In genomic region chr16:13818560-13819393, GRCm38 (mm10) we compare ENCODE assay signal across 8 mouse cellular contexts. TPM values are rescaled to one million over a fixed set of nuclear protein-coding genes. Genes with fewer than 3 reads are reported as not detected.
DNase-seq lines count a peak whose midpoint lies in the region; ATAC-seq and TF ChIP-seq lines count a peak whose summit lies in the region.

Ntan1 (plus strand) TSS chr16:13818845.

- intact Hi-C loops in heart, postnatal 36 days (cut with DNase I), result loop anchor here (2.0 to 5.0 kb wide), 2 partner anchors 84 to 146 kb away; partner anchors contain the start of genes 3110001I22Rik, Bfar, Mpv17l and Pdxdc1

- peaks cover 45% of the 10 kb centered on the region for H3K4me1 ChIP-seq in G1E (ENCODE audit: insufficient read depth, low read depth, low read length)
- peaks cover 22% of the 10 kb centered on the region for H3K4me1 ChIP-seq in forebrain, embryonic 16.5 days (replicated peaks; ENCODE audit: control insufficient read depth, insufficient read depth, low read length)
- peaks cover 3% of the 10 kb centered on the region for H3K4me1 ChIP-seq in lung, embryonic 14.5 days (ENCODE audit: insufficient read depth)
- H3K4me1 ChIP-seq in olfactory bulb, adult 2 months (ENCODE audit: control insufficient read depth, insufficient read depth, low read length), result peaks cover 7% of the 10 kb centered on the region
- peaks cover 7% of the 10 kb centered on the region for H3K4me1 ChIP-seq in thymus, adult 2 months (replicated peaks; ENCODE audit: control insufficient read depth, insufficient read depth, low read length)

- no peaks in the 10 kb centered on the region for H3K27me3 ChIP-seq in G1E (ENCODE audit: insufficient read depth, low read length)
- H3K27me3 ChIP-seq in forebrain, embryonic 16.5 days (replicated peaks; ENCODE audit: control insufficient read depth, insufficient read depth, low read length), result no peaks in the 10 kb centered on the region
- H3K27me3 ChIP-seq in lung, embryonic 14.5 days (ENCODE audit: insufficient read depth, low read length), result no peaks in the 10 kb centered on the region
- no peaks in the 10 kb centered on the region for H3K27me3 ChIP-seq in thymus, adult 2 months (ENCODE audit: control insufficient read depth, insufficient read depth, low read length)

- H3K4me2 ChIP-seq in forebrain, embryonic 16.5 days (ENCODE audit: low read length), result peak within 1 kb of the TSS; percentile 78
- H3K4me2 ChIP-seq in lung, embryonic 14.5 days, result peak within 1 kb of the TSS; percentile 79

- peaks cover 47% of the 10 kb centered on the region for H3K36me3 ChIP-seq in G1E (replicated peaks)
- H3K36me3 ChIP-seq in forebrain, embryonic 16.5 days (ENCODE audit: control insufficient read depth, insufficient read depth), result peaks cover 9% of the 10 kb centered on the region; the same call in 1 of the 2 replicates
- H3K36me3 ChIP-seq in lung, embryonic 14.5 days (ENCODE audit: insufficient read depth), result peaks cover 22% of the 10 kb centered on the region
- no peaks in the 10 kb centered on the region; the same call in 1 of the 2 replicates for H3K36me3 ChIP-seq in thymus, adult 2 months (ENCODE audit: control insufficient read depth, insufficient read depth, low read length)

- H3K9ac ChIP-seq in forebrain, embryonic 16.5 days (replicated peaks; ENCODE audit: low read depth, low read length), result peak within 1 kb of the TSS; percentile 81
- H3K9ac ChIP-seq in lung, embryonic 14.5 days, result peak within 1 kb of the TSS; percentile 90

- TF ChIP-seq CTCF in G1E (IDR thresholded peaks at IDR 0.05; ENCODE audit: low read depth, low read length), result no peak
- no peak; the same call in 1 of the 2 replicates for TF ChIP-seq CTCF in layer of hippocampus, adult 2 months (conservative IDR thresholded peaks at IDR 0.05)
- TF ChIP-seq CTCF in lung, embryonic 14.5 days (IDR thresholded peaks at IDR 0.05; ENCODE audit: low read depth), result no peak
- TF ChIP-seq CTCF in olfactory bulb, adult 2 months (IDR thresholded peaks at IDR 0.05; ENCODE audit: insufficient read depth, low read depth, low read length), result no peak
- no peak for TF ChIP-seq CTCF in thymus, adult 2 months (IDR thresholded peaks at IDR 0.05; ENCODE audit: borderline replicate concordance, control insufficient read depth, extremely low read depth, insufficient read depth, low read length, poor library complexity)

- H3K9me3 ChIP-seq in G1E (replicated peaks), result no peaks in the 10 kb centered on the region
- H3K9me3 ChIP-seq in forebrain, embryonic 16.5 days (ENCODE audit: control insufficient read depth, low read length), result no peaks in the 10 kb centered on the region; the same call in 1 of the 2 replicates
- H3K9me3 ChIP-seq in lung, embryonic 14.5 days (ENCODE audit: low read depth, low read length), result no peaks in the 10 kb centered on the region

- H3K4me3 ChIP-seq in G1E (ENCODE audit: low read depth, low read length), result peak within 1 kb of the TSS; percentile 86
- H3K4me3 ChIP-seq in forebrain, embryonic 16.5 days (replicated peaks; ENCODE audit: low read length), result peak within 1 kb of the TSS; percentile 78
- H3K4me3 ChIP-seq in layer of hippocampus, adult 2 months, result peak within 1 kb of the TSS; percentile 67
- H3K4me3 ChIP-seq in lung, embryonic 14.5 days (ENCODE audit: low read depth, low read length), result peak within 1 kb of the TSS; percentile 81
- H3K4me3 ChIP-seq in olfactory bulb, adult 2 months (ENCODE audit: insufficient read depth, low read depth, low read length), result peak within 1 kb of the TSS; percentile 76
- H3K4me3 ChIP-seq in thymus, adult 2 months (ENCODE audit: control insufficient read depth, insufficient read depth, low read length), result peak within 1 kb of the TSS; percentile 61

- DNase-seq in G1E (ENCODE audit: low spot score), result peak; percentile 88
- peak; percentile 98 to 99 for DNase-seq in cerebellum, adult 18-20 months
- DNase-seq in heart, postnatal 36 days, result peak; percentile 96 to 97
- DNase-seq in layer of hippocampus, adult 2 months (ENCODE audit: low spot score in 2 of 2), result peak; percentile 95 to 96
- peak; percentile 98 for DNase-seq in lung, embryonic 14.5 days
- peak; percentile 93 for DNase-seq in thymus, adult 2 months

- H3K27ac ChIP-seq in forebrain, embryonic 16.5 days (ENCODE audit: low read length), result peak within 1 kb of the TSS; percentile 96
- H3K27ac ChIP-seq in layer of hippocampus, adult 2 months, result peak within 1 kb of the TSS; percentile 99
- H3K27ac ChIP-seq in lung, embryonic 14.5 days (ENCODE audit: low read depth), result peak within 1 kb of the TSS; percentile 93
- H3K27ac ChIP-seq in olfactory bulb, adult 2 months (ENCODE audit: insufficient read depth, low read depth, low read length), result peak within 1 kb of the TSS; percentile 99
- peak within 1 kb of the TSS; percentile 72 for H3K27ac ChIP-seq in thymus, adult 2 months (ENCODE audit: control insufficient read depth, insufficient read depth, low read length)

- under 1% methylated on average over 58 of the region's 58 CpGs for WGBS in forebrain, embryonic 16.5 days
- WGBS in lung, embryonic 14.5 days, result under 1% methylated on average over 58 of the region's 58 CpGs
- WGBS in olfactory bulb, adult 2 months, result under 1% methylated on average over 58 of the region's 58 CpGs
- WGBS in thymus, adult 2 months, result under 1% methylated on average over 58 of the region's 58 CpGs

- no peak; the same call in 1 of the 2 replicates for TF ChIP-seq POLR2A in olfactory bulb, adult 2 months (IDR thresholded peaks at IDR 0.05; ENCODE audit: insufficient read depth, low read depth, low read length)
- TF ChIP-seq POLR2A in thymus, adult 2 months (IDR thresholded peaks at IDR 0.05; ENCODE audit: control insufficient read depth, extremely low read depth, insufficient read depth, low read length, poor library complexity), result peak; percentile 41

- peak; percentile 91 for ATAC-seq in G1E (ENCODE audit: extremely low read depth, insufficient number of reproducible peaks, low FRiP score, poor library complexity, severe bottlenecking)
- ATAC-seq in forebrain, embryonic 16.5 days, result peak; percentile 95
- ATAC-seq in lung, embryonic 14.5 days (ENCODE audit: insufficient read depth), result peak; percentile 97

RNA-seq across cellular contexts. Expression of gene Ntan1, which starts in this region (rescaled TPM):
- total RNA-seq in G1E (2014; fragmentation: Nextera tagmentation) (39.7 and 54.2 TPM in 2 replicates), G1E (2017) (36.5 and 42.0 TPM in 2 replicates)
- polyA plus RNA-seq in G1E (2012), result 9.0 and 9.2 TPM in 2 replicates
- 208 and 219 TPM in 2 replicates for polyA plus RNA-seq in forebrain, embryonic 16.5 days (2015; fragmentation: Nextera tagmentation; extraction: Ambion mirVana)
- 10 to 100 TPM; 51.9 to 52.2 TPM for total RNA-seq in heart, postnatal 36 days (2021)
- total RNA-seq in layer of hippocampus, adult 2 months (2021), result 10 to 100 TPM; 79.9 to 83.7 TPM
- 154 and 162 TPM in 2 replicates for polyA plus RNA-seq in lung, embryonic 14.5 days (2014; fragmentation: Nextera tagmentation; extraction: Ambion mirVana)
- not detected in 2 replicates for polyA plus RNA-seq in olfactory bulb, adult 2 months (2012; ENCODE audit: insufficient read depth, insufficient read length, low replicate concordance, missing spikeins)
- polyA plus RNA-seq in thymus, adult 2 months (2012; rRNA removed), result 80.3 and 86.7 TPM in 2 replicates

Comparison
In these comparisons a context has a peak if more than half of its experiments do, and no peak if none do; other contexts are left out.
1. Peak in every context shown above with its lines: DNase-seq, ATAC-seq, H3K4me3 ChIP-seq and H3K27ac ChIP-seq.
2. RNA of gene Ntan1 (polyA plus RNA-seq): 208 to 219 TPM in forebrain, embryonic 16.5 days, 154 to 162 TPM in lung, embryonic 14.5 days, 80.3 to 86.7 TPM in thymus, adult 2 months and 9.0 to 9.2 TPM in G1E; not detected in olfactory bulb, adult 2 months; every median in the first group is over 10 times any median in the second.